Mouse (Mus musculus) C2C12 (cell line): ENCODE data around the gene Gm20481. TPM values are rescaled to one million over a fixed set of nuclear protein-coding genes. Genes with fewer than 3 reads are reported as not detected.
A peak's percentile ranks its signal among the peaks of the same experiment; 100 is the strongest.

ENCODE experiments used
- H3K27me3 ChIP-seq: one replicate; pipeline ENCODE4 v1.6.1; 2011; ENCODE audit not compliant: control insufficient read depth, insufficient read depth, insufficient read length
- H3K36me3 ChIP-seq: one replicate; pipeline ENCODE4 v1.6.1; 2011; ENCODE audit not compliant: control insufficient read depth, insufficient read depth
- H3K4me3 ChIP-seq: one replicate; pipeline ENCODE4 v1.5.1; 2011; ENCODE audit warnings: mild to moderate bottlenecking, control low read depth; ENCODE audit not compliant: poor library complexity, insufficient read depth, severe bottlenecking
- H3K79me2 ChIP-seq: one replicate; pipeline ENCODE4 v1.6.1; 2011; ENCODE audit not compliant: control insufficient read depth, insufficient read depth
- H3K79me3 ChIP-seq: one replicate; pipeline ENCODE4 v1.6.1; 2011; ENCODE audit warnings: low read depth, control low read depth
- H3ac ChIP-seq: one replicate; pipeline ENCODE3; 2011; ENCODE audit warnings: low read depth; ENCODE audit not compliant: control insufficient read depth, insufficient read length
- CEBPB ChIP-seq: IDR thresholded peaks from one replicate; pipeline ENCODE4 v1.6.1; 2011; ENCODE audit warnings: low read depth, mild to moderate bottlenecking, control low read depth, moderate library complexity
- CTCF ChIP-seq: IDR thresholded peaks from one replicate; pipeline ENCODE4 v1.5.1; 2011; ENCODE audit not compliant: control insufficient read depth, insufficient read depth, insufficient read length
- FOSL1 ChIP-seq: IDR thresholded peaks from one replicate; pipeline ENCODE4 v1.8.0; 2011; ENCODE audit warnings: mild to moderate bottlenecking, low read length; ENCODE audit not compliant: poor library complexity, insufficient read depth, severe bottlenecking
- MAX ChIP-seq: IDR thresholded peaks from one replicate; pipeline ENCODE4 v1.6.1; 2011; ENCODE audit warnings: mild to moderate bottlenecking, control low read depth
- MYOD1 ChIP-seq: IDR thresholded peaks from one replicate; pipeline ENCODE4 v1.6.1; 2011; ENCODE audit warnings: low read depth; ENCODE audit not compliant: control insufficient read depth, insufficient read length
- MYOG ChIP-seq: IDR thresholded peaks from one replicate; pipeline ENCODE4 v1.6.1; 2011; ENCODE audit not compliant: control insufficient read depth, insufficient read length; ENCODE audit errors: extremely low read depth
- USF1 ChIP-seq: IDR thresholded peaks from one replicate; pipeline ENCODE4 v1.6.1; 2011; ENCODE audit warnings: low read depth, mild to moderate bottlenecking, control low read depth, moderate library complexity
- polyA plus RNA-seq: library from polyadenylated mRNA; unstranded; fragments of >200 nt; fragmentation: generic; extraction: Trizol; gene quantifications from one replicate; pipeline ENCODE4 v1.2.1, GENCODE M21; 2012; ENCODE audit warnings: missing spikeins

The Gm20481 gene
- polyA plus RNA-seq, 1 experiment: not detected

- H3K27me3 ChIP-seq: no peaks in the 10 kb centered on the region
- H3K79me2 ChIP-seq: peaks cover 30% of the 10 kb centered on the region
- H3K36me3 ChIP-seq: peaks cover 28% of the 10 kb centered on the region
- peak overlapping the region; percentile 100 for H3K4me3 ChIP-seq
- peaks cover 22% of the 10 kb centered on the region for H3K79me3 ChIP-seq
- TF ChIP-seq USF1: no peak
- TF ChIP-seq CTCF: no peak
- TF ChIP-seq CEBPB: no peak
- no peak for TF ChIP-seq FOSL1
- TF ChIP-seq MAX: no peak
- TF ChIP-seq MYOG: no peak
- no peak for TF ChIP-seq MYOD1
- peak overlapping the region; percentile 97 for H3ac ChIP-seq
Observed at GRCm38 (mm10) chr17:34950514-34951455, 18.9 kb upstream of the Gm20481 start.

GRCm38 (mm10) chr17:34951636-34952377 lies 17.9 kb upstream of the Gm20481 start:
- peak; percentile 61 for TF ChIP-seq USF1
- no peak for TF ChIP-seq CEBPB
- Histone ChIP-seq H3K79me2 (peaks cover 30% of the 10 kb centered on the region), H3K4me3 (peak overlapping the region; percentile 100), H3K27me3 (no peaks in the 10 kb centered on the region), H3ac (peak overlapping the region; percentile 97), H3K79me3 (peaks cover 22% of the 10 kb centered on the region), H3K36me3 (peaks cover 28% of the 10 kb centered on the region)

- Histone ChIP-seq H3K4me3 (peak overlapping the region; percentile 100), H3K79me3 (peaks cover 22% of the 10 kb centered on the region), H3K27me3 (no peaks in the 10 kb centered on the region), H3K36me3 (peaks cover 28% of the 10 kb centered on the region), H3ac (peak overlapping the region; percentile 97), H3K79me2 (peaks cover 30% of the 10 kb centered on the region)
- TF ChIP-seq USF1 (peak; percentile 12), MYOG (no peak), CTCF (peak; percentile 19), FOSL1 (no peak), MAX (peak; percentile 97), CEBPB (no peak), MYOD1 (no peak)
Observed at GRCm38 (mm10) chr17:34952378-34953040, 17.2 kb upstream of the Gm20481 start.

- Histone ChIP-seq H3K4me3 (peak overlapping the region; percentile 100), H3K79me2 (peaks cover 30% of the 10 kb centered on the region), H3K36me3 (peaks cover 28% of the 10 kb centered on the region), H3K79me3 (peaks cover 22% of the 10 kb centered on the region), H3ac (no peak overlapping the region), H3K27me3 (no peaks in the 10 kb centered on the region)
- TF ChIP-seq CTCF: no peak
- no peak for TF ChIP-seq USF1
- no peak for TF ChIP-seq MYOD1
- TF ChIP-seq FOSL1: no peak
Observed at GRCm38 (mm10) chr17:34953258-34953657, 16.5 kb upstream of the Gm20481 start.

- TF ChIP-seq MYOD1: no peak
- TF ChIP-seq MYOG: no peak
- no peak for TF ChIP-seq FOSL1
- TF ChIP-seq MAX: no peak
- TF ChIP-seq USF1: no peak
- no peak for TF ChIP-seq CEBPB
- no peak for TF ChIP-seq CTCF
Observed at GRCm38 (mm10) chr17:34953904-34954303, 15.8 kb upstream of the Gm20481 start.

More at GRCm38 (mm10) chr17:34953904-34954303, 15.8 kb upstream of the Gm20481 start:
- peaks cover 30% of the 10 kb centered on the region for H3K79me2 ChIP-seq
- no peak overlapping the region for H3K4me3 ChIP-seq
- H3K27me3 ChIP-seq: no peaks in the 10 kb centered on the region
- no peak overlapping the region for H3ac ChIP-seq
- H3K79me3 ChIP-seq: peaks cover 22% of the 10 kb centered on the region
- H3K36me3 ChIP-seq: peaks cover 28% of the 10 kb centered on the region
